ENCODE assay signal across 9 mouse cellular contexts in genomic region chr16:33061400-33061799, GRCm38 (mm10). TPM values are rescaled to one million over a fixed set of nuclear protein-coding genes. Genes with fewer than 3 reads are reported as not detected.
A peak's percentile ranks its signal among the peaks of the same experiment; 100 is the strongest.
DNase-seq lines count a peak whose midpoint lies in the region; ATAC-seq and TF ChIP-seq lines count a peak whose summit lies in the region.
"Had no signal": no experiment of that assay in that cellular context is flagged by ENCODE, and none has a peak within 500 bp of the region (broad histone marks: within the 10 kb centered on the region; RNA-seq: fewer than 3 reads in every experiment).

No protein-coding gene starts in this region.

- TF ChIP-seq EP300 in liver, postnatal 0 days (IDR thresholded peaks at IDR 0.05; ENCODE audit: low read depth) = no peak

- intact Hi-C loops in heart, postnatal 25 days (cut with DNase I) = loop anchor here (5.0 kb wide), 1 partner anchor 126 kb away; the partner anchor contains the start of gene Osbpl11

- no peaks in the 10 kb centered on the region for H3K9me3 ChIP-seq in heart, embryonic 16.5 days (replicated peaks; ENCODE audit: control insufficient read depth, low read length)
- H3K9me3 ChIP-seq in liver, postnatal 0 days (ENCODE audit: low read length) = no peaks in the 10 kb centered on the region
- H3K9me3 ChIP-seq: G1E had no signal

- H3K27me3 ChIP-seq in heart, embryonic 16.5 days (ENCODE audit: control insufficient read depth, insufficient read depth, low read length) = no peaks in the 10 kb centered on the region
- H3K27me3 ChIP-seq in liver, postnatal 0 days (ENCODE audit: insufficient read depth, low read length) = no peaks in the 10 kb centered on the region

- WGBS in heart, embryonic 16.5 days = 48% methylated on average over 11 of the region's 11 CpGs
- whole genome bisulfite sequencing in liver, postnatal 0 days (ENCODE audit: insufficient replicate concordance) = 39% methylated on average over 11 of the region's 11 CpGs

- H3K36me3 ChIP-seq in heart, embryonic 16.5 days (ENCODE audit: control insufficient read depth, insufficient read depth) = peaks cover 22% of the 10 kb centered on the region
- peaks cover 31% of the 10 kb centered on the region for H3K36me3 ChIP-seq in liver, postnatal 0 days (replicated peaks; ENCODE audit: insufficient read depth, low read length)

- DNase-seq in heart, adult 11 months = peak; percentile 23
- no peak for DNase-seq in heart, postnatal 25 days (ENCODE audit: low spot score)
- DNase-seq in CD4-positive helper T cell, adult 2 months (ENCODE audit: low read depth, low spot score) = peak; percentile 39
- DNase-seq in liver, postnatal 0 days = no peak
- DNase-seq in cerebellum, postnatal 25 days = no peak
- DNase-seq in thymus, postnatal 14 days = no peak

- H3K27ac ChIP-seq in heart, embryonic 16.5 days (ENCODE audit: low read length) = peak overlapping the region; percentile 89
- H3K27ac ChIP-seq in liver, postnatal 0 days (ENCODE audit: low read depth) = peak overlapping the region; percentile 55; the same call in 1 of the 2 replicates

- no peak overlapping the region; the same call in 1 of the 2 replicates for H3K4me3 ChIP-seq in heart, embryonic 16.5 days (ENCODE audit: low read length)
- H3K4me3 ChIP-seq in liver, postnatal 0 days (ENCODE audit: low read depth, low read length) = peak overlapping the region; percentile 88; the same call in 1 of the 2 replicates

- peaks cover 16% of the 10 kb centered on the region for H3K4me1 ChIP-seq in heart, embryonic 16.5 days (ENCODE audit: control insufficient read depth, insufficient read depth, low read length)
- H3K4me1 ChIP-seq in liver, postnatal 0 days (ENCODE audit: insufficient read depth) = peaks cover 34% of the 10 kb centered on the region

- H3K9ac ChIP-seq in heart, embryonic 16.5 days (ENCODE audit: low read length) = peak overlapping the region; percentile 75
- H3K9ac ChIP-seq in liver, postnatal 0 days (replicated peaks) = no peak overlapping the region

- peak overlapping the region; percentile 86 for H3K4me2 ChIP-seq in heart, embryonic 16.5 days (ENCODE audit: low read depth, low read length)
- H3K4me2 ChIP-seq in liver, postnatal 0 days (ENCODE audit: low read depth, low read length) = peak overlapping the region; percentile 90

- no peak for TF ChIP-seq CTCF in liver, postnatal 0 days (IDR thresholded peaks at IDR 0.05; ENCODE audit: low read depth)

- no peak for ATAC-seq in heart, embryonic 16.5 days (replicated peaks; ENCODE audit: extremely low read depth, insufficient read depth, low FRiP score)
- ATAC-seq in liver, postnatal 0 days = no peak
- ATAC-seq in activated CD4-positive, CD25-positive, alpha-beta regulatory T cell, adult 4 months = no peak

RNA-seq across cellular contexts. Expression of gene Lmln, which starts 0.9 kb away (rescaled TPM):
- 1 to 10 TPM; 2.2 to 3.4 TPM for total RNA-seq in heart, postnatal 25 days (2021)
- 1.8 and 2.0 TPM in 2 replicates for polyA plus RNA-seq in heart, embryonic 16.5 days (2015; fragmentation: Nextera tagmentation; extraction: Ambion mirVana)
- 0.44 and 1.2 TPM in 2 replicates for polyA plus RNA-seq in liver, postnatal 0 days (2015; fragmentation: Nextera tagmentation; extraction: Ambion mirVana)
- polyA plus RNA-seq in activated CD4-positive, CD25-positive, alpha-beta regulatory T cell, adult 4 months (2017; shearing (Covaris generic)) = 1 to 10 TPM in 1 of 2 experiments, under 1 TPM in 1; 0.17 to 2.4 TPM

RNA-seq across cellular contexts. Expression of gene Rpl35a, which starts 5.1 kb away (rescaled TPM):
- 100 to 1,000 TPM; 303 to 319 TPM for total RNA-seq in heart, postnatal 25 days (2021)
- 500 and 510 TPM in 2 replicates for polyA plus RNA-seq in heart, embryonic 16.5 days (2015; fragmentation: Nextera tagmentation; extraction: Ambion mirVana)
- polyA plus RNA-seq in liver, postnatal 0 days (2015; fragmentation: Nextera tagmentation; extraction: Ambion mirVana) = 574 and 584 TPM in 2 replicates
- 1,000 to 10,000 TPM; 1,435 to 1,661 TPM for polyA plus RNA-seq in activated CD4-positive, CD25-positive, alpha-beta regulatory T cell, adult 4 months (2017; shearing (Covaris generic))

RNA-seq across cellular contexts. Expression of gene Iqcg, which starts 5.4 kb away (rescaled TPM):
- total RNA-seq in heart, postnatal 25 days (2021) = under 1 TPM; 0.52 to 0.64 TPM
- polyA plus RNA-seq in heart, embryonic 16.5 days (2015; fragmentation: Nextera tagmentation; extraction: Ambion mirVana) = 2.0 and 2.9 TPM in 2 replicates
- polyA plus RNA-seq in liver, postnatal 0 days (2015; fragmentation: Nextera tagmentation; extraction: Ambion mirVana) = 0.95 and 1.1 TPM in 2 replicates
- polyA plus RNA-seq in activated CD4-positive, CD25-positive, alpha-beta regulatory T cell, adult 4 months (2017; shearing (Covaris generic)) = 1 to 10 TPM in 1 of 2 experiments, under 1 TPM in 1; 0.88 to 1.2 TPM

Comparison
In these comparisons a context has a peak if more than half of its experiments do, and no peak if none do; other contexts are left out.
1. DNase-seq: peak in heart, adult 11 months (single experiment) and CD4-positive helper T cell, adult 2 months (single experiment); none in heart, postnatal 25 days (single experiment), liver, postnatal 0 days (single experiment), cerebellum, postnatal 25 days (0 of 2) and thymus, postnatal 14 days (single experiment).